In the genomic region with DNA sequence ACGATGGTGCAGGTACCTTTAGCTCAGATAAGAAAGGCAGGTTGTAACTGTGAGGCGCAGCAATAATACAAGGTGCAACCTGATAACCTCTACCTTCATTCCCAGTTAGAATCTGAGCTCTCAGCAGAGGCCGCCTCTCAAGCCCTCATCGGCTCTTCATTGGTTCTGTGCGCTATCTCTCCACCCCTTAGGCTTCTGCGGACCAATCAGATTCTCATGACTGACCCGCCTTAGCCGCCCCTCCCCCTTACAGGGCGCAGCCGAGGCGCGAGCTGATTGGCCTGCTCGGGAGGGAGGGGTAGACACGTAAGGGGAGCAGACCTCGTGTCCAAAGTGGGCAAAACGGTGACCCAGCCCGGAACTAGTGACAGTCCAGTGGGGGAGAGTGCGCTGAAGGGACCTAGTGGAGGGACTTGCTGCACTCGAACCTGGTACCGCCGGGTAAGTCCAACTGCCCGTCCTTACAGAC, we compare ENCODE assay signal across 8 mouse cellular contexts. TPM values are rescaled to one million over a fixed set of nuclear protein-coding genes. Genes with fewer than 3 reads are reported as not detected.
DNase-seq lines count a peak whose midpoint lies in the region; ATAC-seq and TF ChIP-seq lines count a peak whose summit lies in the region.

Gene Isoc2a (plus strand): TSS at position 401 of the 469 bp plus-strand sequence.

- ATAC-seq in common myeloid progenitor, adult 5-6 weeks (replicated peaks; ENCODE audit: low read depth, poor library complexity, severe bottlenecking) = peak; percentile 99
- peak; percentile 100 for ATAC-seq in hindbrain, postnatal 0 days
- ATAC-seq in megakaryocyte, adult 5-6 weeks (ENCODE audit: poor library complexity, severe bottlenecking) = peak; percentile 99

- TF ChIP-seq CTCF in gastrocnemius, adult 2 months (IDR thresholded peaks at IDR 0.05) = no peak
- no peak for TF ChIP-seq CTCF in hindbrain, postnatal 0 days (IDR thresholded peaks at IDR 0.05; ENCODE audit: low read depth)
- no peak for TF ChIP-seq CTCF in left cerebral cortex, adult 2 months (IDR thresholded peaks at IDR 0.05)

- peaks cover 7% of the 10 kb centered on the region; the same call in 1 of the 2 replicates for H3K4me1 ChIP-seq in hindbrain, postnatal 0 days (ENCODE audit: insufficient read depth, low read length)

- peak within 1 kb of the TSS; percentile 98 for H3K27ac ChIP-seq in gastrocnemius, adult 2 months
- H3K27ac ChIP-seq in hindbrain, postnatal 0 days = peak within 1 kb of the TSS; percentile 60; the same call in 1 of the 2 replicates
- H3K27ac ChIP-seq in left cerebral cortex, adult 2 months = peak within 1 kb of the TSS; percentile 71; the same call in 1 of the 2 replicates

- no peaks in the 10 kb centered on the region for H3K9me3 ChIP-seq in hindbrain, postnatal 0 days (ENCODE audit: low read length)

- H3K4me3 ChIP-seq in gastrocnemius, adult 2 months = peak within 1 kb of the TSS; percentile 88
- peak within 1 kb of the TSS; percentile 45 for H3K4me3 ChIP-seq in hindbrain, postnatal 0 days (ENCODE audit: low read length)
- peak within 1 kb of the TSS; percentile 62 for H3K4me3 ChIP-seq in left cerebral cortex, adult 2 months

- H3K36me3 ChIP-seq in hindbrain, postnatal 0 days (ENCODE audit: insufficient read depth, low read length) = no peaks in the 10 kb centered on the region

- peak within 1 kb of the TSS; percentile 82 for H3K4me2 ChIP-seq in hindbrain, postnatal 0 days (ENCODE audit: low read depth, low read length)

- peak; percentile 97 for DNase-seq in ZHBTc4 (ENCODE audit: low read depth, low spot score)
- DNase-seq in gastrocnemius, adult 2 months = peak; percentile 96
- peak; percentile 96 for DNase-seq in hindbrain, postnatal 0 days (ENCODE audit: low spot score)
- peak; percentile 78 to 86 for DNase-seq in left cerebral cortex, adult 2 months (ENCODE audit: extremely low spot score in 1 of 2, low spot score in 2 of 2)
- DNase-seq in right cerebral cortex, adult 2 months (ENCODE audit: low spot score in 2 of 2) = peak; percentile 78 to 82
- peak; percentile 91 for DNase-seq in urinary bladder, postnatal 14 days (ENCODE audit: low spot score)

- intact Hi-C loops in gastrocnemius, adult 2 months (cut with DNase I) = loop anchor here (2.0 kb wide), 1 partner anchor 38 kb away; the partner anchor contains the start of gene Zfp628
- intact Hi-C loops in left cerebral cortex, adult 2 months (cut with DNase I) = no loop called here

- H3K27me3 ChIP-seq in hindbrain, postnatal 0 days (ENCODE audit: insufficient read depth, low read length) = no peaks in the 10 kb centered on the region

- peak within 1 kb of the TSS; percentile 49; the same call in 1 of the 2 replicates for H3K9ac ChIP-seq in hindbrain, postnatal 0 days (replicated peaks; ENCODE audit: low read length)

- WGBS in hindbrain, postnatal 0 days = 0% methylated on average over 22 of the region's 22 CpGs

RNA-seq across cellular contexts. Expression of gene Isoc2a, which starts in this region (rescaled TPM):
- total RNA-seq in common myeloid progenitor, adult 5-6 weeks (2017) = 3.8 and 6.5 TPM in 2 replicates
- total RNA-seq in gastrocnemius, adult 2 months (2021) = 10 to 100 TPM; 26.4 to 33.5 TPM
- total RNA-seq in hindbrain, postnatal 0 days (2014; rRNA removed) = 8.3 and 12.2 TPM in 2 replicates
- 0.43 and 0.76 TPM in 2 replicates for polyA plus RNA-seq in hindbrain, postnatal 0 days (2015; fragmentation: Nextera tagmentation; extraction: Ambion mirVana)
- 10 to 100 TPM; 11.3 to 12.6 TPM for total RNA-seq in left cerebral cortex, adult 2 months (2021)
- 2.3 and 3.0 TPM in 2 replicates for total RNA-seq in megakaryocyte, adult 5-6 weeks (2015)
- 5.0 TPM in 2 replicates for total RNA-seq in megakaryocyte, adult 5-6 weeks (2017)

Comparison
In these comparisons a context has a peak if more than half of its experiments do, and no peak if none do; other contexts are left out.
1. Peak in every context shown above with its lines: DNase-seq, ATAC-seq, H3K4me3 ChIP-seq and H3K27ac ChIP-seq.